Mouse (Mus musculus): ENCODE data around the gene Cct8. TPM values are rescaled to one million over a fixed set of nuclear protein-coding genes. Genes with fewer than 3 reads are reported as not detected.

Cct8 gene
- polyA plus RNA-seq, 1 experiment from 2014 or later, result 664 TPM

- 88% methylated on average over 2 of the region's 2 CpGs for WGBS
- no peak for DNase-seq (ENCODE audit: low spot score)
Observed at GRCm38 (mm10) chr16:87488605-87489004, 7.1 kb downstream of the Cct8 start.

GRCm38 (mm10) chr16:87486739-87487138 lies 8.9 kb downstream of the Cct8 start:
- Histone ChIP-seq H3K9me3 (replicated peaks) (no peaks in the 10 kb centered on the region), H3K36me3 (peaks cover 98% of the 10 kb centered on the region), H3K4me3 (no peak overlapping the region), H3K27ac (no peak overlapping the region), H3K4me1 (no peaks in the 10 kb centered on the region), H3K27me3 (ENCODE audit: low read depth, poor library complexity, severe bottlenecking) (no peaks in the 10 kb centered on the region)
- WGBS, result 95% methylated on average over 5 of the region's 5 CpGs
- DNase-seq (ENCODE audit: low spot score), result no peak

More at GRCm38 (mm10) chr16:87488605-87489004, 7.1 kb downstream of the Cct8 start:
- no peaks in the 10 kb centered on the region for H3K4me1 ChIP-seq
- H3K36me3 ChIP-seq, result peaks cover 98% of the 10 kb centered on the region
- H3K27me3 ChIP-seq (ENCODE audit: low read depth, poor library complexity, severe bottlenecking), result no peaks in the 10 kb centered on the region
- no peaks in the 10 kb centered on the region for H3K9me3 ChIP-seq (replicated peaks)
- no peak overlapping the region for H3K27ac ChIP-seq
- no peak overlapping the region for H3K4me3 ChIP-seq

DNA sequence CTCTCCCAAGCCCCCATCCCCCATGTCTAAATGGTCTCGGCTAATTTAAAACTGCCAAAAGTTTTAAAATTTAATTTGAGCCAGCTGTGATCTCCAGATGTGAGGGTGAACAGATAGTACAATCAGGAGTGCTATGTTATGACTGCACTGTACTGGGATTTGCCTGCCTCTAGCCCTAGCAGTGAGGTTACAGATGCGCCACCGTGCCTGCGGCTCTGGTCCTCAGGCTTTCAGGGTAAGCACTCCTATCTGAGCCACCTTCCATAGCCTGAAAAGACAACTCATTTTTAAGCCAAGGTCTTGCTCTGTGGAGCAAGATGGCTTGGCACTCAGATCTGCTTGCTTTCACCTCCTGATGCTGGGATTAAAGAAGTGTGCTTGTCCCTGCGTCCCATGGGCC lies 11.3 kb downstream of the Cct8 start:
- no peaks in the 10 kb centered on the region for H3K9me3 ChIP-seq (replicated peaks)
- peaks cover 94% of the 10 kb centered on the region for H3K36me3 ChIP-seq
- no peaks in the 10 kb centered on the region for H3K27me3 ChIP-seq (ENCODE audit: low read depth, poor library complexity, severe bottlenecking)
- no peaks in the 10 kb centered on the region for H3K4me1 ChIP-seq
- no peak for DNase-seq (ENCODE audit: low spot score)
- H3K4me3 ChIP-seq, result no peak overlapping the region
- 88% methylated on average over 5 of the region's 5 CpGs for WGBS
- H3K27ac ChIP-seq, result no peak overlapping the region

DNA sequence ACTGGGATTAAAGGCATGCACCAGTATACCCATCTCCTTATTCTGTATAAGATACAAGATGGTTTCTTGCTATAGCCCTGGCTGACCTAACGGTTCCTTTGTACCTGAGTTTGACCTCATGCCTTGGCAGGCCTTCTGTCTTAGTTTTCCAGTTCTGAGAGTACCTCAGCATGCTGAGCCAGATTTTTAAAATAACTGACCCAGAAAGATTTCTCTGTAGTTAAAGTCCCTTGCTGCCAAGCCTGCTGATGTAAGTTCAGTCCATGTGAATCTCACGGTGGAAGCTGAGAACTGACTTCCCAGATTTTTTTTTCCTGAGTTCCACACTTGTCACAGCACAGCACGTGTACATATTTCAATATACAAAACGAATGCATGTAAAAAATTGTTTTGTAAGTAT lies 25.1 kb downstream of the Cct8 start:
- no peak for DNase-seq (ENCODE audit: low spot score)
- H3K4me1 ChIP-seq, result no peaks in the 10 kb centered on the region
- H3K9me3 ChIP-seq (replicated peaks), result no peaks in the 10 kb centered on the region
- peaks cover 95% of the 10 kb centered on the region for H3K36me3 ChIP-seq
- H3K27me3 ChIP-seq (ENCODE audit: low read depth, poor library complexity, severe bottlenecking), result no peaks in the 10 kb centered on the region
- H3K27ac ChIP-seq, result no peak overlapping the region
- no peak overlapping the region for H3K4me3 ChIP-seq
- 93% methylated on average over 4 of the region's 4 CpGs for WGBS

DNA sequence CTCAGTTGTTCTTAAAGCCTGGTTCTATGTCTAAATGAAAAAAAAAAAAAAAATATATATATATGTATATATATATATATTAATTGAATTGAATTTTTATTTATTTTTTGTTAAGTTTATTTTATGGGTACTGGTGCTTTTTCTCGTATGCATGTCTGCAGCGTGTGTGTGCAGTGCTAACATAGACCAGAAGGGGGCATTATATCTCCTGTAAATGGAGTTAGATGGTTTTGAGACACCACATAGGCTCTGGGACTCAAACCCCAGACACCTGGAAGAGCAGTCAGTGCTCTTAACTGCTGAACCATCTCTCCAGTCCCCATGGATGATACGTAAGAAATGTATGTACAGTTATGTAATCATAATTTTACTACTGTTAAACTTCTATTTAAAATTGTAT lies 36.9 kb downstream of the Cct8 start:
- Histone ChIP-seq H3K4me3 (no peak overlapping the region), H3K27ac (no peak overlapping the region), H3K27me3 (ENCODE audit: low read depth, poor library complexity, severe bottlenecking) (no peaks in the 10 kb centered on the region), H3K4me1 (peaks cover 15% of the 10 kb centered on the region), H3K9me3 (replicated peaks) (no peaks in the 10 kb centered on the region), H3K36me3 (peaks cover 52% of the 10 kb centered on the region)
- DNase-seq (ENCODE audit: low spot score), result no peak
- 95% methylated on average over 3 of the region's 3 CpGs for WGBS

DNA sequence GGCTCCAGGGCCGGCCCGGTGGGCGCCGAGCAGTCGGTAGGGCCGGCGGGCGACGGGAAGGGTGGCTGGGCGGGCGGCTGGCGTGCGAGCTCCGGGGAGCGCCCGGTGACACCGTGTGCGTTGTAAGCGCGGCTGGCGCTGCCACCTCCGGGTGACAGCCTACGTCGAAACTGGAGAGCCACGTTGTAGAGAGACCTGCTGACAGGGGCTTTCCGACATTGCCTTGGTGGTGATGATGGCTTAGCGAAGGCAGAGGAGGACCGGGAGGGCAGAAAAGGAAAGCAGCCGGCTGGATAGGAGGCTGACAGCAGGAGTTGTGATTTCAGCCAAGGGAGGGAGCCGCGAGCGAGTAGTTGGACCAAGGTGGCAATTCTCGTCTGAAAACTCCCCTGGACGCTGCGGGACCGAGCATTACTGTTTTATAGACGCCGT lies 40.5 kb downstream of the Cct8 start:
- H3K27me3 ChIP-seq (ENCODE audit: low read depth, poor library complexity, severe bottlenecking), result no peaks in the 10 kb centered on the region
- peak overlapping the region; percentile 92 for H3K27ac ChIP-seq
- H3K36me3 ChIP-seq, result peaks cover 22% of the 10 kb centered on the region
- peak overlapping the region; percentile 96 for H3K4me3 ChIP-seq
- no peak for DNase-seq (ENCODE audit: low spot score)
- no peaks in the 10 kb centered on the region for H3K9me3 ChIP-seq (replicated peaks)
- H3K4me1 ChIP-seq, result peaks cover 15% of the 10 kb centered on the region
- under 1% methylated on average over 38 of the region's 38 CpGs for WGBS

DNA sequence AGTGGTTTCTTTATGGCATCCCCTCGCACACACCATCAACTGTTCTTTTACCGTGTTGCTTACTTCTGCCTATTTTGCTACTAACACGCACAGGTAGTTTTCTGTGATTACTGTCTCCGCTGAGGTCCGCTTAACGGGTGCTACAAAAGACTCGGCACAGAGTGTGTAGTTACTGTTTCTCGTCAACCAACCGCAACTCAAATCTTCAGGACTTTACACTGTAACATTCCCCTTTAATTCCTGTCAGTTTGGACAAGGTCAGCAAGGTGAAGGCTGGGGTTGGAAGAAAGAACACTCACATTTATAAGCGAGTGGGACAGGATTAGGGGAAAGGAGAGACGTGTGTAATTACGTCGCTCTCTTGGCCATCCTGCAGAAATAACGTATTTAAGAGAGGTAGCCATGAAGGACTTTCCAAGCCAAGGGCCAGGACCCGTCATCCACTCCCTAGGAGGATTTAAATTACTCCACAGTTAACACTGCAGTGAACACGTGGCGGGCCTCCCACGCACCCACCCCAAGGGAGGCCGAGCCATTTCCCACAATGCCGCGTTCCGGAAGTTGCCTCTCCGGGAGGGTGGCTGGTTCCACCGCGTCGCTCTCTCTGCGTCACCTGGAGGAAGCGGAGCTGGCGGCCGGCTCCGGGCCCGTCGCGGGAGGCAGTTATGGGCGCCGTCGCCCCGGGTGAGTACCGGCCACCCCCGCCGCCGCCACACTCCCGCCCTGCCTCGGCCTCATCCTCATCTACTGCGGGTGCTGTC lies 41.1 kb downstream of the Cct8 start, which contains the start of gene Usp16:
Usp16 (plus strand) TSS at position 285 of the 761 bp plus-strand sequence.
- whole genome bisulfite sequencing, result 9% methylated on average over 45 of the region's 45 CpGs
- H3K36me3 ChIP-seq, result peaks cover 18% of the 10 kb centered on the region
- peak within 1 kb of the TSS; percentile 92 for H3K27ac ChIP-seq

DNA sequence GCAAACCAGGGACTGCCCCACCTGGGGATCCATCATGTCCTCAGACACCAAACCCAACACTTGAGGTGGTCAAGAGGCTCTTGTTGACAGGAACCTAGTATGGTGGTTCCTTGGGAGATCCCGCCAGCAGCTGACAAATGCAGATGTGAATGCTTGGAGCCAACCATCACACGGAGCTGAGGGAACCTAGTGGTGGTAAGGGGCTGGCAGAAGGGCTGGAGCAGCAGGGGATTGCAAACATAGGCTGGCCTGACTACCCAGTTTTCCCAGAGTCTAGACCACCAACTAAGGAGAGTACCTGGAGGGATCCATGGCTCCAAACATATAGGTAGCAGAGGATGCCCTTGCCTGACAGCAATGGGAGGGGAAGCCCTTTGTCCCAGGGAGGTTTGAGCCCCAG lies 42.4 kb downstream of the Cct8 start:
- H3K4me3 ChIP-seq, result no peak overlapping the region
- no peak overlapping the region for H3K27ac ChIP-seq
- H3K36me3 ChIP-seq, result peaks cover 6% of the 10 kb centered on the region; the same call in 1 of the 2 replicates
- WGBS, result 82% methylated on average over 2 of the region's 2 CpGs
- H3K4me1 ChIP-seq, result peaks cover 15% of the 10 kb centered on the region
- H3K9me3 ChIP-seq (replicated peaks), result no peaks in the 10 kb centered on the region
- DNase-seq (ENCODE audit: low spot score), result no peak
- no peaks in the 10 kb centered on the region for H3K27me3 ChIP-seq (ENCODE audit: low read depth, poor library complexity, severe bottlenecking)

More for the DNA sequence above, 41.1 kb downstream of the Cct8 start, which contains the start of gene Usp16:
- no peaks in the 10 kb centered on the region for H3K9me3 ChIP-seq (replicated peaks)
- peak within 1 kb of the TSS; percentile 96 for H3K4me3 ChIP-seq
- no peaks in the 10 kb centered on the region for H3K27me3 ChIP-seq (ENCODE audit: low read depth, poor library complexity, severe bottlenecking)
- DNase-seq (ENCODE audit: low spot score), result peak; percentile 94
- peaks cover 15% of the 10 kb centered on the region for H3K4me1 ChIP-seq

DNA sequence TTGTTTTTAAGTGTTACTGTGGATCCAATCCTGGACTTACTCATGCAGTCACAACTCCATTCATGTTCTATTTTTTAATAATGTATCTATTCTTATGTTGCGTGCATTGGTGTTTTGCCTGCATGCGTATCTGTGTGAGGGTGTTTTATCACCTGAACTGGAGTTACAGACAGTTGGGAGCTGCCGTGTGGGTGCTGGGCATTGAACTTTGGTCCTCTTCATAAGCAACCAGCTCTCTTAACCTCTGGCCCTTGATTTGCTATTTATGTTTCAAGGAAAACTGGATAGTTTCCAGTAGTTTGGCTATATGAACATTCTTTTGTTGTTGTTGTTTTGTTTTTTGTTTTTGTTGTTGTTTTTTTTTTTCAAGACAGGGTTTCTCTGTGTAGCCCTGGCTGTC lies 50.1 kb downstream of the Cct8 start:
- DNase-seq (ENCODE audit: low spot score), result no peak
- Histone ChIP-seq H3K27me3 (ENCODE audit: low read depth, poor library complexity, severe bottlenecking) (no peaks in the 10 kb centered on the region), H3K27ac (no peak overlapping the region), H3K4me1 (peaks cover 12% of the 10 kb centered on the region), H3K36me3 (no peaks in the 10 kb centered on the region), H3K4me3 (no peak overlapping the region), H3K9me3 (replicated peaks) (no peaks in the 10 kb centered on the region)
- 98% methylated on average over 3 of the region's 3 CpGs for WGBS

- no peak for DNase-seq (ENCODE audit: low spot score)
- peaks cover 12% of the 10 kb centered on the region for H3K4me1 ChIP-seq
- no peaks in the 10 kb centered on the region for H3K36me3 ChIP-seq
- no peak overlapping the region for H3K27ac ChIP-seq
- no peaks in the 10 kb centered on the region for H3K9me3 ChIP-seq (replicated peaks)
- H3K27me3 ChIP-seq (ENCODE audit: low read depth, poor library complexity, severe bottlenecking), result no peaks in the 10 kb centered on the region
- no peak overlapping the region for H3K4me3 ChIP-seq
Observed at GRCm38 (mm10) chr16:87445110-87445509, 50.6 kb downstream of the Cct8 start.

- no peak overlapping the region for H3K4me3 ChIP-seq
- H3K27me3 ChIP-seq (ENCODE audit: low read depth, poor library complexity, severe bottlenecking), result no peaks in the 10 kb centered on the region
- DNase-seq (ENCODE audit: low spot score), result no peak
- 77% methylated on average over 1 of the region's 1 CpGs for WGBS
- peaks cover 17% of the 10 kb centered on the region for H3K4me1 ChIP-seq
- H3K36me3 ChIP-seq, result no peaks in the 10 kb centered on the region
- no peaks in the 10 kb centered on the region for H3K9me3 ChIP-seq (replicated peaks)
- no peak overlapping the region for H3K27ac ChIP-seq
Observed at GRCm38 (mm10) chr16:87444071-87444470, 51.6 kb downstream of the Cct8 start.

GRCm38 (mm10) chr16:87443245-87443644 lies 52.4 kb downstream of the Cct8 start:
- H3K27ac ChIP-seq, result no peak overlapping the region
- no peak overlapping the region for H3K4me3 ChIP-seq
- H3K27me3 ChIP-seq (ENCODE audit: low read depth, poor library complexity, severe bottlenecking), result no peaks in the 10 kb centered on the region
- H3K9me3 ChIP-seq (replicated peaks), result no peaks in the 10 kb centered on the region
- H3K36me3 ChIP-seq, result no peaks in the 10 kb centered on the region
- no peak for DNase-seq (ENCODE audit: low spot score)
- peaks cover 17% of the 10 kb centered on the region for H3K4me1 ChIP-seq

DNA sequence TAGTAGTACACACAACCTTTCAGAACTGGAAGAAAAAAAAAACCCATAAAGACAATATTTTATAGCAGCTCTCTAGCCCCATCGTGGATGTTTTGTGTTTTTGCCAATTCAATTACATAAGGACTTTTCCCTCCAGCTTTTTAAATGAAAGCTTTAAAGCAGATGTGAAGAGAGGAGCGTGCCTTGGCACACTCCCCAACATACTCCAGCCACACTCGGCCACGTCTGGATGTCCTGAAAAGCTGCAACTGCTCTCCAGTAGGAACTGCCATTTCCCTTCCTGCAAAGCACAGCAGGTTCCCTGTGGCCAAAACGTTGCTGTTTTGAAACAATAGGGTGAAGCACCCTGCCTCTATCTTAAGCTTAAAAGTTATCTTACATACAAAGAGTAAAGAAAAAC lies 53.4 kb downstream of the Cct8 start:
- Histone ChIP-seq H3K36me3 (no peaks in the 10 kb centered on the region), H3K4me1 (peaks cover 17% of the 10 kb centered on the region), H3K27me3 (ENCODE audit: low read depth, poor library complexity, severe bottlenecking) (no peaks in the 10 kb centered on the region), H3K9me3 (replicated peaks) (no peaks in the 10 kb centered on the region), H3K27ac (no peak overlapping the region), H3K4me3 (no peak overlapping the region)
- 61% methylated on average over 5 of the region's 5 CpGs for WGBS
- no peak for DNase-seq (ENCODE audit: low spot score)

DNA sequence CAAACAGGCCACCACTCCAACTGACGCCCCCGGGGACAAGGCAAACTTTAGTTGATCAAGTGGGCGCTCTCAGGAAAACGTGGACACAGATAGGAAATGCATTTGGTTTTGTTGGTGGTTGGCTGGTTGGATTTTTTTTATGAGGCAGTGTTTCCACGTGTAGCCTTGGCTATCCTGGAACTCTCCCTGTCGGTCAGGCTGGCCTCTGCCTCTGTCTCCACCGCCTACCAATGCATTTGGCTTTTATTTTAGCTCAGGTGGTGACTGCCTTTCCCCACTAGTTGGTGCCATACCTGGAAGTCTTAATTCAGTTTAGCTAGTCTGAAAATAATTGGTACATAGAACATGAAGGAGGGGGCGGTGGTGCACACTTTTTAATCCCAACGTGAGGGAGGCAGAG lies 54.6 kb downstream of the Cct8 start:
- Histone ChIP-seq H3K27me3 (ENCODE audit: low read depth, poor library complexity, severe bottlenecking) (no peaks in the 10 kb centered on the region), H3K9me3 (replicated peaks) (no peaks in the 10 kb centered on the region), H3K27ac (no peak overlapping the region), H3K4me1 (peaks cover 17% of the 10 kb centered on the region), H3K36me3 (no peaks in the 10 kb centered on the region), H3K4me3 (peak overlapping the region; percentile 81)
- 26% methylated on average over 9 of the region's 9 CpGs for WGBS
- DNase-seq (ENCODE audit: low spot score), result peak; percentile 35
